ENCODE assay signal across 1 mouse cellular context in genomic region chr11:100735954-100736745, GRCm38 (mm10).
TF ChIP-seq lines count a peak whose summit lies in the region.

No protein-coding gene starts in this region.

TF ChIP-seq in CH12.LX, 34 proteins besides CTCF, POLR2A, EP300 and RAD21 (continued from another document):
- TF ChIP-seq MAX (IDR thresholded peaks at IDR 0.05; ENCODE audit: low read length) (peak; percentile 42; the same call in 1 of the 2 replicates), MYC (IDR thresholded peaks at IDR 0.05; ENCODE audit: low read depth, low read length) (no peak; the same call in 1 of the 2 replicates), RCOR1 (conservative IDR thresholded peaks at IDR 0.05; ENCODE audit: low read depth, low read length) (0 out of 2 replicates have a peak, but pooled peaks have one; percentile 30), MAFK (IDR thresholded peaks at IDR 0.05; ENCODE audit: insufficient replicate concordance, low read length) (no peak), ZC3H11A (IDR thresholded peaks at IDR 0.05; ENCODE audit: low read depth, low read length) (no peak), GABPA (IDR thresholded peaks at IDR 0.05; ENCODE audit: insufficient replicate concordance, low read depth, low read length) (no peak), MAZ (IDR thresholded peaks at IDR 0.05; ENCODE audit: low read depth, low read length) (0 out of 2 replicates have a peak, but pooled peaks have one; percentile 3), NELFE (IDR thresholded peaks at IDR 0.05; ENCODE audit: low read depth, low read length) (peak; percentile 72; the same call in 1 of the 2 replicates), ZMIZ1 (IDR thresholded peaks at IDR 0.05; ENCODE audit: low read depth, low read length) (no peak), UBTF (IDR thresholded peaks at IDR 0.05; ENCODE audit: low read depth, low read length) (no peak), TBP (conservative IDR thresholded peaks at IDR 0.05; ENCODE audit: low read depth, low read length) (peak; percentile 73; the same call in 1 of the 2 replicates), TCF12 (IDR thresholded peaks at IDR 0.05; ENCODE audit: low read depth, low read length) (peak; percentile 59; the same call in 1 of the 2 replicates), ZKSCAN1 (IDR thresholded peaks at IDR 0.05; ENCODE audit: borderline replicate concordance, low read depth, low read length) (no peak), BHLHE40 (IDR thresholded peaks at IDR 0.05; ENCODE audit: low read depth, low read length) (no peak), E2F4 (IDR thresholded peaks at IDR 0.05; ENCODE audit: insufficient replicate concordance, low read depth, low read length) (no peak), NRF1 (IDR thresholded peaks at IDR 0.05; ENCODE audit: low read depth, low read length) (no peak), MEF2A (IDR thresholded peaks at IDR 0.05; ENCODE audit: borderline replicate concordance, low read depth, low read length) (no peak), ELF1 (IDR thresholded peaks at IDR 0.05; ENCODE audit: low read depth, low read length) (peak; percentile 43), SIN3A (IDR thresholded peaks at IDR 0.05; ENCODE audit: low read length) (peak; percentile 52; the same call in 1 of the 2 replicates)
